Mouse (Mus musculus): Measurements from ENCODE around the gene Adgrd1. TPM values are rescaled to one million over a fixed set of nuclear protein-coding genes. Genes with fewer than 3 reads are reported as not detected.

The Adgrd1 gene
- polyA plus RNA-seq, 1 experiment, result 2.2 TPM

- no peak for DNase-seq (ENCODE audit: extremely low spot score in 1 of 2, low spot score in 1 of 2)
These were observed 92.5 kb downstream of the Adgrd1 start for GRCm38 (mm10) chr5:129189071-129189470.

GRCm38 (mm10) chr5:129190077-129190476 lies 93.5 kb downstream of the Adgrd1 start:
- no peak for DNase-seq (ENCODE audit: extremely low spot score in 1 of 2, low spot score in 1 of 2)

- DNase-seq (ENCODE audit: extremely low spot score in 1 of 2, low spot score in 1 of 2), result no peak
These were observed 100.0 kb downstream of the Adgrd1 start for GRCm38 (mm10) chr5:129196501-129196900.

- DNase-seq (ENCODE audit: extremely low spot score in 1 of 2, low spot score in 1 of 2), result no peak
These were observed 100.5 kb downstream of the Adgrd1 start for GRCm38 (mm10) chr5:129196971-129197519.

GRCm38 (mm10) chr5:129200132-129200531 lies 103.6 kb downstream of the Adgrd1 start:
- DNase-seq (ENCODE audit: extremely low spot score in 1 of 2, low spot score in 1 of 2), result no peak

GRCm38 (mm10) chr5:129208279-129208678 lies 111.7 kb downstream of the Adgrd1 start:
- no peak for DNase-seq (ENCODE audit: extremely low spot score in 1 of 2, low spot score in 1 of 2)

GRCm38 (mm10) chr5:129208845-129209244 lies 112.3 kb downstream of the Adgrd1 start:
- DNase-seq (ENCODE audit: extremely low spot score in 1 of 2, low spot score in 1 of 2), result peak in 1 of 2 experiments; percentile 28

GRCm38 (mm10) chr5:129211385-129212031 lies 115.0 kb downstream of the Adgrd1 start:
- DNase-seq (ENCODE audit: extremely low spot score in 1 of 2, low spot score in 1 of 2), result no peak

GRCm38 (mm10) chr5:129214023-129214422 lies 117.5 kb downstream of the Adgrd1 start:
- DNase-seq (ENCODE audit: extremely low spot score in 1 of 2, low spot score in 1 of 2), result no peak

GRCm38 (mm10) chr5:129216001-129216400 lies 119.5 kb downstream of the Adgrd1 start:
- no peak for DNase-seq (ENCODE audit: extremely low spot score in 1 of 2, low spot score in 1 of 2)

- no peak for DNase-seq (ENCODE audit: extremely low spot score in 1 of 2, low spot score in 1 of 2)
These were observed 121.1 kb downstream of the Adgrd1 start for GRCm38 (mm10) chr5:129217481-129218221.

- no peak for DNase-seq (ENCODE audit: extremely low spot score in 1 of 2, low spot score in 1 of 2)
These were observed 121.6 kb downstream of the Adgrd1 start for GRCm38 (mm10) chr5:129218222-129218505.

- DNase-seq (ENCODE audit: extremely low spot score in 1 of 2, low spot score in 1 of 2), result no peak
These were observed 122.0 kb downstream of the Adgrd1 start for GRCm38 (mm10) chr5:129218537-129218981.

- no peak for DNase-seq (ENCODE audit: extremely low spot score in 1 of 2, low spot score in 1 of 2)
These were observed 122.7 kb downstream of the Adgrd1 start for GRCm38 (mm10) chr5:129219178-129219760.

- DNase-seq (ENCODE audit: extremely low spot score in 1 of 2, low spot score in 1 of 2), result no peak
These were observed 129.4 kb downstream of the Adgrd1 start for GRCm38 (mm10) chr5:129225810-129226450.

GRCm38 (mm10) chr5:129228171-129228570 lies 131.6 kb downstream of the Adgrd1 start:
- no peak for DNase-seq (ENCODE audit: extremely low spot score in 1 of 2, low spot score in 1 of 2)

- DNase-seq (ENCODE audit: extremely low spot score in 1 of 2, low spot score in 1 of 2), result no peak
These were observed 136.8 kb downstream of the Adgrd1 start for GRCm38 (mm10) chr5:129233301-129233700.

- DNase-seq (ENCODE audit: extremely low spot score in 1 of 2, low spot score in 1 of 2), result no peak
These were observed 137.4 kb downstream of the Adgrd1 start for GRCm38 (mm10) chr5:129233881-129234432.

GRCm38 (mm10) chr5:129236366-129236765 lies 139.8 kb downstream of the Adgrd1 start:
- DNase-seq (ENCODE audit: extremely low spot score in 1 of 2, low spot score in 1 of 2), result no peak

- DNase-seq (ENCODE audit: extremely low spot score in 1 of 2, low spot score in 1 of 2), result no peak
These were observed 145.3 kb downstream of the Adgrd1 start for GRCm38 (mm10) chr5:129241865-129242264.

- no peak for DNase-seq (ENCODE audit: extremely low spot score in 1 of 2, low spot score in 1 of 2)
These were observed 145.7 kb downstream of the Adgrd1 start for GRCm38 (mm10) chr5:129242265-129242664.
